Mouse (Mus musculus) heart, adult 2 months (tissue): ENCODE data around the gene Dbndd1.

ENCODE experiments used
- CTCF ChIP-seq: fragments of 200-600 bp; IDR thresholded peaks from 2 replicates; pipeline ENCODE4 v1.8.1; 2022; ENCODE audit warnings: antibody characterized with exemption, mild to moderate bottlenecking, moderate library complexity
- POLR2A ChIP-seq: fragments of 200-500 bp; IDR thresholded peaks from 2 replicates; pipeline ENCODE4 v1.6.1; 2011; ENCODE audit warnings: mild to moderate bottlenecking, low read depth, low read length, control low read depth; ENCODE audit not compliant: insufficient read depth

GRCm38 (mm10) chr8:123467476-123467875 lies 47.8 kb downstream of the Dbndd1 start:
- TF ChIP-seq CTCF (no peak), POLR2A (no peak)
